Mouse (Mus musculus) liver, postnatal 0 days (tissue): ENCODE results near the gene Rars.

Source experiments
- CTCF ChIP-seq: sonication (generic); IDR thresholded peaks from 2 replicates; pipeline ENCODE4 v1.5.1; 2016; ENCODE audit warnings: antibody characterized with exemption, low read depth
- EP300 ChIP-seq: IDR thresholded peaks from 2 replicates; pipeline ENCODE4 v1.6.1; 2016; ENCODE audit warnings: antibody characterized with exemption, low read depth, mild to moderate bottlenecking

DNA sequence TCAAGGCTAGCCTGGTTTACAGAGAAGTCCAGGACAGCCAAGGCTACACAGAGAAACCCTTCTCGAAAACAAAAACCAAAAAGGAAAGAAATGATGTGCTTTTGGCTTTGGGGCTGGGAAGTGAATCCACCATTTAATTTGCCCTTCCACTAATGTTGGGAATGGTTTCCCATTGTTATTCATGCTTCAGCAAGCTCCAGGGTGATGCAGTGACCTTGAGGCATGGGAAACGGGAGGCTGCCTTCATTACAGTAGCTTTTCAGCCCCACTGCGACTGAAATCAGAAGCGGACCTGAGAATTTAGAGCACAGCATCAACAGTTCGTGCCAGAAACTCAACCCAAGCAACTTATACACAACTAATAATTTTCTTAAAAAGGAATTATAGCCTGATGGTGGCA is 33.0 kb downstream of the Rars start:
- TF ChIP-seq CTCF (no peak), EP300 (no peak)
